Mouse (Mus musculus) kidney, adult 2 months (tissue): ENCODE measurements around the gene Cntfr.

Experiments
- CTCF ChIP-seq: fragments of 200-500 bp; conservative IDR thresholded peaks from 2 replicates; pipeline ENCODE4 v1.5.1; 2011; ENCODE audit warnings: low read depth, mild to moderate bottlenecking, control low read depth, low read length, moderate library complexity, mixed read lengths; ENCODE audit not compliant: insufficient read depth, insufficient read length
- POLR2A ChIP-seq: fragments of 200-500 bp; IDR thresholded peaks from one replicate; pipeline ENCODE4 v1.6.1; 2011; ENCODE audit warnings: low read depth, low read length, control low read depth

GRCm38 (mm10) chr4:41610594-41610980 lies 86.3 kb downstream of the Cntfr start:
- no peak for TF ChIP-seq CTCF
- TF ChIP-seq POLR2A, result no peak
